Mouse (Mus musculus): ENCODE measurements around the gene Adgrl2.

Gene Adgrl2

GRCm38 (mm10) chr3:148821632-148822031 is 168.7 kb downstream of the Adgrl2 start:
- DNase-seq (ENCODE audit: low spot score in 2 of 2), result no peak

GRCm38 (mm10) chr3:148819323-148820046 is 170.9 kb downstream of the Adgrl2 start:
- DNase-seq (ENCODE audit: low spot score in 2 of 2), result no peak

GRCm38 (mm10) chr3:148818414-148819105 is 171.8 kb downstream of the Adgrl2 start:
- no peak for DNase-seq (ENCODE audit: low spot score in 2 of 2)

DNA sequence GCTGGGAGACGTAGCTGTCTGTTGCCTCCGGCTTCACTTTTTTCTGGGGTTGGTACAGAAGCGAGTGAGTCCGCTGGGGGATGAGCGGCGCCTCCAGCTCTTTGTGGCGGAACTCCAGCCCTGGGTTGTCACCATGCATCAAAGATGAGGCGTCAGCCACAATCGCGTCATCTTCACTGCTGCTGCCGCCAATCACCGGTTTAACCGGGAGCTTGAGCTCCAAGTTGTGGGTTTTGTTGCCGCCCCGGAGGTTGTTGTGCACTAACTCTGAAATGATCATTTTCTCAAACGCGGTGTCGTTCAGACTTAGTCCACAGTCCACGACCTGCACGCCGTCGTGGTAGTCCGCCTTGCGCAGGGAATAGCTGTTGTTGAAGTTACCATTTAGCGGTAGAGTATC is 172.9 kb downstream of the Adgrl2 start:
- no peak for DNase-seq (ENCODE audit: low spot score in 2 of 2)

DNA sequence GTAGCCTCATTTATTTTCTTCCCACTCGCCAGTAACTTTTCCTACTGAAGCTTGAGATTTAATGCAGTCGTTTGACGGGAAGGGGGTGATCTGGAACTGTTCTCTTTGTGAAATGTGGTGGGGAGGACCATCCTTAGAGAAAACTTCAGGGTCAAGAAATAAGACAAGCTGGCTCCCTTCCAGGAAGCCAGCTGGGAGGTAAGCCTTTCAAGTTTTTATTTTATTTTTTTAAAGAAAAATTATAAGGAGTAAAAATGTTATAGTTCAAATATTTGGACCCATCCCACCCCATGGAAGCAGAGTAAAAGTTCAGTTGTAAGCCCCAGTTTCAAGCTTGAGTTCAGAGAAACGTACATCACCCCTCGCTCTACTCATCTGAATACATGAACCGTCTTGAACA is 177.2 kb downstream of the Adgrl2 start:
- DNase-seq (ENCODE audit: low spot score in 2 of 2), result no peak

- DNase-seq (ENCODE audit: low spot score in 2 of 2), result no peak
These were observed 178.3 kb downstream of the Adgrl2 start for GRCm38 (mm10) chr3:148812059-148812458.

- no peak for DNase-seq (ENCODE audit: low spot score in 2 of 2)
These were observed 183.4 kb downstream of the Adgrl2 start for GRCm38 (mm10) chr3:148806977-148807376.

DNA sequence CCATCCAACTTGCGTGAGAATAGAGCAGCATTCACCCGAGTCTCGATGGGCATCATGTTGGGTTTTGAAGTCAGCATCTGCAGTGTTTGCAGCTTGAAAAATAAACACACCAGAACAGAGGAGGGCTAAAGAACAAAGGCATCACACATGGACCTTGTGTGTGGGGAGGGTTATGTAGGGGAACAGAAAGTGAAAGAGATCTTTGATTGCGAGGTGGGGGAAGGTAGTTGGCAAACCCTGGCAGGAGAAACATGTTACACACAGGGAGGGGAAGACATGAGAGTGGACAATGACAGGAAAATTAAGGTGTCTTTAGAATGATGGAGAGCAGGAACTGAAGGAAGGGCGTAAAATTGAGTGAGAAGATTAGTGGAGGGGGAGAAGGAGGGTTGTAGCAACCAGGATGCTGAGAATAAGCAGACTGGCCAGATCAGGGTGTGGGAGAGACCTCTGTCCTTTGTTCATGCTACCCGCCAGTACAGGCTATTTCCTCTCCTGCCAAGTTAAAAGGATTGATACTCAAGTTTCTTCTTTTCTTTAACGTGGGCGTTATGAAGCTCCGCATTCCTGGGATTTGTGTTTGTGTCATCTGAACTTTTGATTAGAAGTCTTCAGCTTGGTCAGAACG is 197.0 kb downstream of the Adgrl2 start:
- no peak for DNase-seq (ENCODE audit: low spot score in 2 of 2)

DNA sequence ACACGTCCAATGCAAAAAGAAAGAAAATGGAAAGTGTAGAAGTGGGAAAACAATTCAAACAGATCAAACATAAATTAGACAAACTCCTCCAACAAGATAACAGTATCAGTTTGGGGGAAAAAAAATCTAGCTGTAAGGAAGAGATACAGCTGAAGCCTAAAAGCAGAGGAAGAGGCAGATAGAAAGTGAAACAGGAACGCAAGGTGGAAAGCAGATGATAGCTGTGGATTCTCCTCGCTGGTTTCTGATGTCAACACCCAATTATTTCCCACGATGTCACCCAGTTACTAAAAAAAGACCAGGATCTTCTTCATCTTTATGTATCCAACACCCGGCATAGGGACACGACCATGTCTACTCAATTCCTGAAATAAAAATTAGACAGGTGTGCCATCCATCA is 220.0 kb downstream of the Adgrl2 start:
- DNase-seq (ENCODE audit: low spot score in 2 of 2), result no peak

Measured in urinary bladder, postnatal 36 days (tissue).